Mouse (Mus musculus) c-Kit-positive CD71-negative TER-119-negative erythroid progenitor cells, embryonic 14.5 days (primary cell): ENCODE results near the gene Noxo1.
"Not testable (repeated sequence)": the region's sequence is repeated elsewhere in the genome, so short reads cannot be mapped to it uniquely, and the experiment has no call there.

Source experiments
- DNase-seq: peaks from one replicate; pipeline ENCODE4 v3.0.0-alpha.2; 2013; ENCODE audit warnings: low read depth

Noxo1 gene

DNA sequence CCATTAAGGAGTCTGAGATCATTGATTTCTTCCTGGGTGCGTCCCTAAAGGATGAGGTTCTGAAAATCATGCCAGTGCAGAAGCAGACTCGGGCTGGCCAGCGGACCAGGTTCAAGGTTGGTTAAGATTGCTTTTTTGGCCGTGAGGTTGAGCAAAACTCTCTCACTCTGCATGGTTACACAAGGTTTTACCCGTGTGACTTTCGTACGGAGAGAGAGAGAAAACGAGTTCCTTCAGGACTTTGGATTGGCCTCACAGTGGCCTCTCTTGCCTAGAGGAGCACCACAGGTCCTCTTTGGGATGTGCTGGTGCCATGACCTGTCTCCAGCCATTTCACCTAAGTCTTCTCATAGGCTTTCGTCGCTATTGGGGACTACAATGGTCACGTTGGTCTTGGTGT is 24.6 kb downstream of the Noxo1 start:
- DNase-seq, result not testable (repeated sequence)

DNA sequence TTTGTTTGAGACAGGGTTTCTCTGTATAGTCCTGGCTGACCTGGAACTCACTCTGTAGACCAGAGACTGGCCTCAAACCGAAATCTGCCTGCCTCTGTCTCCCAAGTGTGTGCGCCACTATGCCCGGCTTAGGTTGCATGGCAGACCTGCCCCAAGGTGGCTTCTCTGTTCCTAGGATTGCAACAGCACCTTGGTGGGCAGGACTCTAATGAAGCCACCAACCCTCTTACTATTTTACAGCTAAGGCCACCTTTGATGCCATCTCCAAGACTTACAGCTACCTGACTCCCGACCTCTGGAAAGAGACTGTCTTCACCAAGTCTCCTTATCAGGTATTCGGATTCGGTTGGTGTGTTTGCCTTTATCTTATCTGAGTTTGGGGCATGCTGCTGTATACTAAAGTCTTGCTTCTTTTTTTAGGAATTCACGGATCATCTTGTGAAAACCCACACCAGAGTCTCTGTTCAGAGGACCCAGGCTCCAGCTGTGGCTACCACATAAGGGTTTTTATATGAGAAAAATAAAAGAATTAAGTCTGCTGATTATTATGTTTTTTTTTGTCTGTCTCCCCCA is 25.4 kb downstream of the Noxo1 start:
- not testable (repeated sequence) for DNase-seq

DNA sequence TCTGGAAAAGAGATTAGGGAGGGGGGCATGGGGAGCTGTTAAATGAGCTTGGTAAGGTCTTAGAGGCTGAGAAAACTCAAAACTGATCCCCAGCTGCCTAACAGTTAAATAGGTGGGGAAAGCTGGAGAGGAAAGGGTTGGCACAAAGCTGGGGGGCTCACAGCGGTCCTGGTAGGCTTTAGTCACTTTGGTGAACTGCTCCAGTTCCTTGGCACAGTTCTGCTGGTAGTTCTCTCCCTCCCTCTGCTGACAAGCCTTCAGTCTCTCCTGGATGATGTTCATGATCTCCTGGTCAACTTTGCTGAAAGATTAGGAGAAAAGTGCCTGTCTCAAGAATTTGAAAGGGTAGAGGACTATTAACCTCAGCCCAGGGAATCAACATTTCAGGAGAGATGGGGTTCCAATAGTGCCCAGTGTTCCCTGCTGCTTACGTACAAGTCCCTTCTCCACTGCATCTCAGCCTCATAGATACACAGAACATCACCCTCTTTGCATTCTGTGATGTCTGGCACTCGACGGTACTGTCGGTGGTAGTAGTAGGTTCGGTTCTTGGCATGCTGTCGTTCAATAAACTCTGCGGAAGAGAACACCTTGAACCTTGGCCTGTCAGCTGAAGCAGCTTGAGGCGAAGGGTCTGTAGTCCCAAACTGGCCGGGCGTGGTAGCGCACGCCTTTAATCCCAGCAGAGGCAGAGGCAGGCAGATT is 26.3 kb downstream of the Noxo1 start:
- no peak for DNase-seq

DNA sequence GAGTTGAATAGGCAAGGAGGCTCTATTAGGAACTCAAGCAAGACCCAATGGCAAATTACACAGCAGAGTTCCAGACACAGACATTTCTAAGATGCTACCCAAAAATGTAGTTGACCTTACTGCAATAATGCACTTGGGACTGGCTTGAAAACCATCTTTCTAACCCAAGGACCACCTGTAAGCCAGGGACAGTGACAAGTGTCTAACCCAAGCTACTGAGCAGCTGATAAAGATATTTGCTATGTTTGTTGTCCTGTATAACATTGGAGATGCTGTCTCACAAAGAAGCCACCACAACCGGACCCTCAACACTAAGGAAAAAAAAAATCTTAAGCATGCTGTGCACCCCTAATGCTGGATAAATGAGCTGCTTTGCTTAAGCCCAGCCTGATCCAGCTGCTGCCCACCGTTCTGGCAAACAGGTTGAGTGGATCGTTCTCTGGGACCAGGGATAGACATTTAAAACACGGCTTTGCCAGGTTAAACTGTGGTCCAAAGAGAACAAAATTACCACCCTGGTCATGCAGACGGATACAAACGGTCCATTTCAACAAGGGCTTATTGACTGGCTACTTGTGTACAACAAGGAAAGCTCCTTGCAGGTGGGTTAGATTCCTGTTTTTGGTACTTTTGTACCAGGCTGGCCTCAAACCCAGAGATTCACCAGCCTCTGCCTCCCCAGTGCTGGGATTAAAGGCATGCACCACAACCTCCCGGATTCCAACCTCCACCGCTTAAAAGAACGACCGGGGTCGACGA is 27.3 kb downstream of the Noxo1 start:
- DNase-seq, result no peak

DNA sequence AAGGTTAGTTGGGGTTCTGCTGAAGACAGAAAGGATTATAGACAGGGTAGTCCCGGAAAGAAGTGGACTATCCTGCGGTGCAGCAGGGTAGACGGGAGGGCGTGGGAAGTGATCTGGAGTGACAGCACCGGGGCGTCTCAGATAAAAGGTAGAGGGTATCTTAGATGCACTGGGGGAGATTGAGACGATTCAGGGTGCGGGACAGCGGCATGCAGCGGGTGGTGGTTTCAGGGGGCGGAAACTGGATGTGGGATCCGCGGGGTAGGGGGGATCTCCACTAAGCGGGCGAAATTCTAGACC is 27.8 kb downstream of the Noxo1 start:
- no peak for DNase-seq

DNA sequence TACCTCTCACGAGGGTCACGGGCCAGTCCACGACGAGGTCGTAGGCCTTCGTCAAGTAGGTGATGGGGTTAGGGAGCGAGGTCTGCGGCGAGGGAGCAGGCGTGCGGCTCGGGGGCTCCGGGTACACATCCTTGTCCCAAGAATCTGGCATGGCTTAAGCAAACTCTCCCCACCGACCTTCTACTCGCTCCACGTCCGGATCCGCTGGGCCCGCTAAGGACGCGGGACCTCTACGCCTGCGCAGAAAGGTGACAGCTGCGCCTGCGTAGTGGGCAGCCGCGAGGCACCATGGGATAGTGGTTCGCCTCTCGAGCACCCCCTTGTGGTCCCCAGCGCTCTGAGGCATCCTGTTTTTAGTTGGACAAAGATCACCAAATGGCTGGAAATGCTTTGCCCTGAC is 28.1 kb downstream of the Noxo1 start, which contains the start of gene Ndufb10:
Gene Ndufb10, minus strand, starts transcription at position 295 of the 400 bp plus-strand sequence.
- peak; percentile 95 for DNase-seq

DNA sequence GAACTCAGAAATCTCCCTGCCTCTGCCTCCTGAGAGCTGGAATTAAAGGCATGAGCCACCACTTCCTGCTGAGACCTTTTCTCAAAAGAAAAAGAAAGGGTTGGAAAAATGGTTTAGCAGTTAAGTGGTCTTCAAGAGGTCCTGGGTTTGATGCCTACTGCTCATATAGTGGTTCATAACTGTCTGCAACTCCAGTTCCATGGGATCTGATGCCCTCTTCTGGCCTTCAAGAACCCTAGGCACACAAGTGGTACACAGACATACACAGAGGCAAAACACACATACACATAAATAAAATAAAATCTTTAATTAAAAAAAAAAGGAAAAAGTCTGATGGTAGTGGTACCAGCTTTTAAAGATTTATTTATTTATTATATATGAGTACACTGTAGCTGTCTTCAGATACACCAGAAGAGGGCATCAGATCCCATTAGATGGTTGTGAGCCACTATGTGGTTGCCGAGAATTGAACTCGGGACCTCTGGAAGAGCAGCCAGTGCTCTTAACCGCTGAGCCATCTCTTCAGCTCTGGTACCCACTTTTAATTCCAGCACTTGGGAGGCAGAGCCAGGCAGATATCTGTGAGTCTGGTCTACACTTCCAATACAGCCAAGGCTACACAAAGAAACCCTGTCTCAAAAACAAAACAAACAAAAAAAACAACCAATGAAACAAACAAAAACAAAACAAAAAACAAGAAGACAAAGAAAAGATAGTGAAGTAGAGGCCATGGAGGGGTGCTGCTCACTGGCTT is 29.8 kb downstream of the Noxo1 start:
- no peak for DNase-seq

DNA sequence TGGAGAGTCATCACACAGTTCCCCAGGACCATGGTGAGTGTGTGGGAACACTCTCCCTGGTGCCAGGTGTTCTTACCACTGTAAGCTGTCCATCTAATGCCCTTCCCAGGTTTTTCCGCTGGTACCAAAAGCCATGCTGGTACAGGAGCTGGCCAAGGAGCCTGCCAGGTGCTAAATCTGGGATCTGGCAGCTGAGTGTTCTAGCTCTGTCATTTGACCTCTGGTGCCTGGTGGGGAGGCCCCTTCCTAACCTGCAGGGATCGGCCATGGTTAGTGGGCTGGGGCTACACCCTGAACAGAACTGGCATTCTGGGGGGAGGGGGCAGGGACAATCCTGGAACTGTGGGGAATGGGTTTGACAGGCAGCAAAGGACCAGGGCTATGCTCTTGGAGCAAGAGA is 31.6 kb downstream of the Noxo1 start, which contains the start of gene Rpl3l:
Gene Rpl3l, plus strand, starts transcription at position 203 of the 400 bp plus-strand sequence.
- DNase-seq, result no peak

DNA sequence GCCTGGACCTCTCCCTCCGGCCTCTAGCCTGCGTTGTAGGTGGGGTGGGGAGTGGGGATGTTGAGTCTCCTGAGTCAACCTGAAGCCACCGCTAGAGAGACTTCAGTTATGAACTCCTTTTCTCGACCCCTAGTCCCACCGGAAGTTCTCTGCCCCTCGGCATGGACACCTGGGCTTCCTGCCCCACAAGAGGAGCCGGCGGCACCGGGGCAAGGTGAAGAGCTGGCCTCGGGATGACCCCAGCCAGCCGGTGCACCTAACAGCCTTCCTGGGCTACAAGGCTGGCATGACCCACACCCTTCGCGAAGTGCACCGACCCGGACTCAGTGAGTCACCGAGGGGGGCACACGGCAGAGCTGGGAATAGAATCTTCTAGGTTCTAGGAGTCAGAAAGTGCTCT is 32.1 kb downstream of the Noxo1 start:
- no peak for DNase-seq

DNA sequence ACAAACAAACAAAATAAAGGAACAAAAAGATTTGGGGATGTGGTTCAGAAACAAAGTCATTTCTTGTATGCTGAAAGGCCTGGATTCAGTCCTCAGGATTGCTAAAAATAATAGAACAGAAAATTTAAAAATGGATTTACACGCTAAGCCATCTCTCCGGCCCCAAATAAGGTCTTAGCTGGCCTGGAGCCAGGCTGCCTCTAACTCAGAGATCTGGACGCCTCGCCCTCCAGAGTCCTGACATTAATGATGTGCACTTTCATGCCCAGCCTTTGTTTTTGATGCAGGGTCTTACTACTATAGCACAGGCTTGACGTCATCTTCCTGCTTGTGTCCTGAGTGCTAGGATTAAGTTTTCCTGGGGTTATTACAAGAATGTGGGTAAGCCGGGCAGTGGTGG is 33.0 kb downstream of the Noxo1 start:
- DNase-seq, result no peak

DNA sequence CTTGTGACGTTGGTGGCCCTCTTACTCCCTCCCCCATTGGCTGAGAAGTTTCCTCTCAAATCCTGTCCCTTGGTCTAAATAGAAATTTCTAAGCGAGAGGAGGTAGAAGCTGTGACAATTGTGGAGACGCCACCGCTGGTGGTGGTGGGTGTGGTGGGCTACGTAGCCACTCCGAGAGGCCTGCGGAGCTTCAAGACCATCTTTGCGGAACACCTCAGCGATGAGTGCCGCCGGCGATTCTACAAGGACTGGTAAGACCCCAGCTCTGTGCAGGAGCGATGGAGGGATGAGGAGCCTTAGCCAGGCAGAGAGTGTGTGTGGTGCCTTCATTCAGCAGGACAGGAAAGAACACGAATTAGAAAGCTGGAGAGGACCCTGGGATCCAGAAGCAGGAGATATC is 34.8 kb downstream of the Noxo1 start:
- no peak for DNase-seq

DNA sequence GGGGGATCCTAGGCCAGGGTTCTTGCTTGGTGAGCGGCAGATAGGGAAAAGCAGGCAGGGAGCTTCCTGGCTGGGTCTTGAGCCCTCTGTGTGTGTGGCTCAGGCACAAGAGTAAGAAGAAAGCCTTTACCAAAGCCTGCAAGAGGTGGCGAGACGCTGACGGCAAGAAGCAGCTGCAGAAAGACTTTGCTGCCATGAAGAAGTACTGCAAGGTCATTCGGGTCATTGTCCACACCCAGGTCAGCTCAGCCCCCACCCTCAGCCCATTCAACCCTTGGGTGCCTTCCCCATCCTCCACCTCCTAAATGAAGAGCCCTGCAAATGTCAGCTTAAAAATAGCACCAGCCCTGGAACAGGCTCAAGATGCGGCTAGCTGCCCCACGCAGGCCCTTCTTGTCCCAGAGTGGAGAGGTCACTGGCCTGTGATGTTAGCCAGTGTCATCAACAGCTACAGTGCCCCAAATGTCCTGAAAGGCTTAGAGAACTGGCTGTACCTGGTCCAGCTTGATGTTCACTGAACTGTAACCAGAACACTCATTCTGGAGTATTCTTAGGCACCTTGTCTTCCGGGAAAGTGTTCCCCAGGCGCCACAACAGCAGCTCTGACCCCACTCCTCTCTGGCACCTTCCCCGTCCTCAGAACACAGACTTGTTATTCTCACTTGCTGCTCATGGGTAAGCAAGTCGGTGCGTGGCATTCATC is 36.4 kb downstream of the Noxo1 start:
- no peak for DNase-seq

DNA sequence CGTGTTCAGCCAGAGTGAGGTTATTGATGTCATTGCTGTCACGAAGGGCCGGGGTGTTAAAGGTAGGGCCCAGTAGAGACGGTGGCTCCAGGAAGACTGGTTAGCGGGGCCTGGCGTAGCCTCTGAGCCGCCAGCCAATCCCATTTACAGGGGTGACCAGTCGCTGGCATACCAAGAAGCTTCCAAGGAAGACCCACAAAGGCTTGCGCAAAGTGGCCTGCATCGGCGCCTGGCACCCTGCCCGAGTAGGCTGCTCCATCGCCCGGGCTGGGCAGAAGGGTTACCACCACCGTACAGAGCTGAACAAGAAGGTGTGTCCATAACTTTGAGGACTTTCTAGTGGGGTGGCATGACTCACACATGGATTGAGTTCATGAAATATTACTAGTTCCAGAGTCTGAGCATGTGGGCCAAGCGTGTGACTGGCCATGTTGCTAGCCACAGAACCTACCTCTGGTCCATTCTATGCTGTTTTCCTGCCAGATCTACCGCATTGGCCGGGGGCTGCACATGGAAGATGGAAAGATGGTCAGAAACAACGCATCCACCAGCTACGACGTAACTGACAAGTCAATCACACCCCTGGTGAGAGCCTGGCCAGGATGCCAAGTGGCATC is 37.5 kb downstream of the Noxo1 start:
- no peak for DNase-seq

DNA sequence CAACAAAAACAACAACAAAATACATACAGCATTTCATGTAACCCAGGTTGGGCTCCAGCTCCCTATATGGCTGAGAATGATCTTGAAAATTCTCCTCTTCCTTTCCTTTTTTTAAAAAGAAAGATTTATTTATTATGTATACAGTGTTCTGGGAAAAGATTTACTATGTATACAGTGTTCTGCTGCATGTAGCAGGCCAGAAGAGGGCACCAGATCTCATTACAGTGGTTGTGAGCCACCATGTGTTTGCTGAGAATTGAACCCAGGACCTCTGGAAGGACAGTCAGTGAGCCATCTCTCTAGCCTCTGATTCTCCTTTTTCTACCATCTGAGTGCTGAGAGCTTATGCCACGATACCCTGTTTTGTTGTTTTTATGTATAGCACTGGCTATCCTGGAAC is 38.5 kb downstream of the Noxo1 start:
- no peak for DNase-seq

DNA sequence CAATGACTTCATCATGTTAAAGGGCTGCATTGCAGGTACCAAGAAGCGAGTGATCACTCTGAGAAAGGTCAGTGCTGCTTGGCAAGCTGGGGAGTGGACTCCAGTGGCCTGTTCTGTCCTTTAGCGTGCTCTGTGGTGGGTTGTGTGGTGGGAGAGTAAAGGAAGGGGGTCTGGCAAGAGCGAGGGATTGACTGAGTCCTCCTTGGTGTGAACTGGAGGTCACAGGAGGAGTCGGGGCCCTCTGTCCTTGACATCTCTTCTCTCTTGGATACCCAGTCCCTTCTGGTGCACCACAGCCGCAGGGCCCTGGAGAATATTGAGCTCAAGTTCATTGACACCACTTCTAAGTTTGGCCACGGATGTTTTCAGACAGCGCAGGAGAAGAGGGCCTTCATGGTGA is 39.4 kb downstream of the Noxo1 start:
- DNase-seq, result no peak

DNA sequence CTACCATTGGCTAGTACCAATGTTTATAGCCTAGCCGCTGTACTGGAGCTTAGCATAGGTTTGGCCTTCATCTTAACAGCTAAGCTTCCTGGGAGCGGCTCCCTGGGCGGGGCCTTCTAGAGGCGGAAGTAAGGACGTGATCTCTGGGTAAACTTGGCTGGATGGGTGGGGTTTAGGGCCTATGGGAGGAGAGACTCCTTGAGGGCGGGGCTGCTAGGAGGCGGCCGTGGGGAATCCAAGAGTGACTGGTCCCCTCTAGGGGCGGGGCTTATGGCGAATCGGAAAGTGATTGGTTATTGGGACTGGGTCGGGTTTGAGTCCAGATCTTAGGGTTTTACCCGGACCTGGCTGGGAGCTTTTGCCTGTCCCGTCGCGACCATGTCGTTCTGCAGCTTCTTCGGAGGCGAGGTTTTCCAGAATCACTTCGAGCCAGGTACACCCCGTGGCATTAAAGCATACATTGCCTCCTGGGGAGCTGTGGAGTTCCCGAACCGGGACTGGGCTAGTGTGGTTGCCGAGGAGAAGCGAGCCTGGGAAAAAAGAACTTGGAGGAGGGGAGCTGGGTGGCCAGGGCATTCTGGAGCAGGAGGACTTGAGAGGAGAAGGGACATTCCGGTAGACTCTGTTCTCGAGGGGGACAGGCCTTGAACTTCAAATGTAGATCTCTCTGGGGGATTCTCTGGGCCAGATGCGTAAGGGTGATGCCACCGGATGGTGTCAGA is 40.5 kb downstream of the Noxo1 start, which contains the start of gene Msrb1:
Gene Msrb1, plus strand, starts transcription at position 313 of the 722 bp plus-strand sequence.
- peak; percentile 99 for DNase-seq

DNA sequence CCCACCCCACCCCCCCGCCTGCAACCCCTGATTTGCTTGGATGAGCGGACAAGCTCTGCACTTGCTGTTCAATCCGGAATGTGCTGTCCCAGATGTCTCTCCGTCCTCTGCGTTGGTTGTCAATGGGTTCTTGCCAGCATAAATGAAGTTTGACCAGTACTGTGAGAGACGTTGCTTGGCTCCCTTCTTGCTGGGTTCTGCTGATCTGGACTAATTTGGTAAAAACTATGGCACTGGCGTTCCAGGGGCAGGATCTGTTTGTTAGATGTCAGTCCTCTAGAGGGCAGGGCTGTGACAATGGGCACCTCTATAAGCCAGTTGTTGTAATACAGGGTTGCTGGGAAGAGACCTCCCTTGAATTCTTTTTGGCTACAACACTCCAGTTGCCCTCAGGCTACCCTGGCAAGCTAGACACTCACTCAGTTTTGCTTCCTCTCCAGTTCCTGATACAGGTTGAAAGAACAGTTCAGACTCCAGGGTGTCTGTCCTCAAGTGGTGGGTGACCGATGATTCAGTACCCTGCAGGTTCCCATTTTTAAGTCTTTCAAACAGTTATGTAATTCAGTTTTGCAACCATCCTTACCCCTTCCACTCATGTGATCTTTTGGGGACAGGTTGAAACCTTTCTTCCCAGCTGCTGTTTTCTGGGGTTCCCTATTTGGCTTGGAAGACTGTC is 41.2 kb downstream of the Noxo1 start:
- DNase-seq, result no peak

DNA sequence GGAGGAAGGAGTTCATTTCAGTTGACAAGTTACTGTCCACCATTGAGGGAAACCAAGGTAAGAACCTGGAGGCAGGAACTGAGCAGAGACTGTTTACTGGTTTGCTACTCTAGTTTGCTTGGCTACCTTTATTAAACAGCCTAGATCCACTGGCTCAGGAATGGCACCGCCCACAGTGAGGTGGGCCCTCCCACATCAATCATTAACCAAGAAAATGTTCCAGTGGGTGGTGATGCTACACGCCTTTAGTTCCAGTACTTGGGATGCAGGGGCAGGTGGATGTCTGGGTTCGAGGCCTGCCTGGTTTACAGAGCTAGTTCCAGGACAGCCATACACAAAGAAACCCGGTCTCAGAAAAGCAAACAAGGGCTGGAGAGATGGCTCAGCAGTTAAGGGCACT is 42.2 kb downstream of the Noxo1 start:
- no peak for DNase-seq

DNA sequence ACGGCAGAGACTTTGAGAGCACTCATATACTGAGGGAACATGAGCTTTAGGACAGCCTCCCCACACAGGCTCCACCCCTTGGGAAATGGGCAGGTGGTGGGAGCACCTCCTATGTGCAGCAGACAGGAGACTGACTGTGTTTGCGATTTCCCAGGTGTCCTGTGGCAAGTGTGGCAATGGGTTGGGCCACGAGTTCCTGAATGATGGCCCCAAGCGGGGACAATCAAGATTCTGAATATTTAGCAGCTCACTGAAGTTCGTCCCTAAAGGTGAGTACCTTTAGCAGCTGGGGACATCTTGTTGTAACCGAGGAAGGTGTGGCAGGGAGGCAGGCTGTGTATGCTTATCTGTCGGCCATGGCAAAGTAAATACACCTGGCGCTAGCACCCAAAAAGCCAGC is 43.9 kb downstream of the Noxo1 start:
- no peak for DNase-seq

DNA sequence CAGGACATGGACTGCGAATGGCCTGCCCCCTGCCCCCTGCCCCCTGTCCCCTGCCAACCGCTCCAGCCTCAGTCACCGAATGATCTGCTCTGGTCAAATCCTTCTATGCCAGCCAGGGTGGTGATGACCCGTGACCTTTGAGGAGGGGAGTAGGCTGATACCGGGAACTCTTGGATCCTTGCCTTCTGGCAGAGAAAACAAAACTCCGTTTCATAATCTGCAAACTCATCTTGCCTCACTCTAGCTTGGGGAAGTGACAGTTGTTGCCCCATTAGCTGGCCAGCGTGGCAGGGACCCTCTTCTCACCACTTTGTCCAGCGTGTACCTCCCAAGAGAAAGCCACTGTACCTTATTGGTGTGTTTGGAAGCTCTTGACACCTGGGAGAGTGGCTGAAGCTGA is 46.3 kb downstream of the Noxo1 start:
- DNase-seq, result no peak
